Mouse (Mus musculus) kidney, adult 2 months (tissue): Measurements from ENCODE around the gene Mex3a. TPM values are rescaled to one million over a fixed set of nuclear protein-coding genes. Genes with fewer than 3 reads are reported as not detected.

ENCODE experiments used
- DNase-seq: peaks from one replicate; pipeline ENCODE4 v3.0.0; 2021
- H3K27ac ChIP-seq: fragments of 200-500 bp; 2 replicates; pipeline ENCODE4 v1.5.1; 2012; ENCODE audit warnings: low read depth, low read length, control low read depth, inconsistent platforms; ENCODE audit not compliant: insufficient read depth
- H3K27me3 ChIP-seq: fragments of 200-500 bp; replicated peaks from 2 replicates; pipeline ENCODE4 v1.6.1; 2012; ENCODE audit warnings: mild to moderate bottlenecking, moderate library complexity, low read length, inconsistent platforms; ENCODE audit not compliant: control insufficient read depth, insufficient read depth
- H3K36me3 ChIP-seq: fragments of 200-500 bp; 2 replicates; pipeline ENCODE4 v1.6.1; 2012; ENCODE audit warnings: mild to moderate bottlenecking, moderate library complexity, low read length, inconsistent platforms; ENCODE audit not compliant: control insufficient read depth, insufficient read depth
- H3K4me1 ChIP-seq: fragments of 200-500 bp; 2 replicates; pipeline ENCODE4 v1.6.1; 2011; ENCODE audit warnings: low read length; ENCODE audit not compliant: control insufficient read depth, insufficient read depth
- H3K4me3 ChIP-seq: fragments of 200-500 bp; 2 replicates; pipeline ENCODE4 v1.5.1; 2011; ENCODE audit warnings: mild to moderate bottlenecking, low read depth, low read length, control low read depth; ENCODE audit not compliant: insufficient read depth
- CTCF ChIP-seq: fragments of 200-500 bp; conservative IDR thresholded peaks from 2 replicates; pipeline ENCODE4 v1.5.1; 2011; ENCODE audit warnings: low read depth, mild to moderate bottlenecking, control low read depth, low read length, moderate library complexity, mixed read lengths; ENCODE audit not compliant: insufficient read depth, insufficient read length
- POLR2A ChIP-seq: fragments of 200-500 bp; IDR thresholded peaks from one replicate; pipeline ENCODE4 v1.6.1; 2011; ENCODE audit warnings: low read depth, low read length, control low read depth
- WGBS: fragments of 180-500 bp; shearing (Covaris S2); methylation state at CpG from one replicate; pipeline ENCODE4 v1.1.7; 2018; 5-methylcytosine and 5-hydroxymethylcytosine counted together
- polyA plus RNA-seq: library from polyadenylated mRNA; depleted of rRNA; stranded (reverse); fragments of >200 nt; gene quantifications from 2 replicates; pipeline ENCODE4 v1.2.3, GENCODE M21; 2012

Gene Mex3a
- polyA plus RNA-seq, 1 experiment, result 0.63 TPM

DNA sequence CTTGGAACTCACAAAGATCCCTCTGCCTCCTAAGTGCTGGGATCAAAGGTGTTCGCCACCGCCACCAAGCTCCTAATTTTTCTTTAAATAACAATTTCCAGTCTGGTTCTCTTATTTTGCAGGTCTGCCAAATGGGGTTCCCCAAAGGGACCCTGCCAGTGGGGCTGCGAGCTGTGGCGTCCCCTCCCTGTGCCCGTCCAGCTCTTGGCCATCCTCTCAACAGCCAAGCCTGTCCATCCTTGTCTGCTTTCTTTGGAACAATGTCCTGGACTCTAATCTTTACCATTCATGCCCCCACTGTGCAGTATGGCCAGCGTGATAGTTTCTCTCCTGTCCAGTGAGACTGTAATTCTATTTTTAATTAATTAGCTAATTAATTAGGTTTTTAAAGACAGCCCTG, 11.0 kb upstream of the Mex3a start:
- H3K27ac ChIP-seq, result no peak overlapping the region
- no peaks in the 10 kb centered on the region for H3K36me3 ChIP-seq
- TF ChIP-seq CTCF, result no peak
- TF ChIP-seq POLR2A, result no peak
- DNase-seq, result no peak
- no peaks in the 10 kb centered on the region for H3K27me3 ChIP-seq
- no peaks in the 10 kb centered on the region for H3K4me1 ChIP-seq
- WGBS, result 93% methylated on average over 6 of the region's 6 CpGs
- H3K4me3 ChIP-seq, result no peak overlapping the region

DNA sequence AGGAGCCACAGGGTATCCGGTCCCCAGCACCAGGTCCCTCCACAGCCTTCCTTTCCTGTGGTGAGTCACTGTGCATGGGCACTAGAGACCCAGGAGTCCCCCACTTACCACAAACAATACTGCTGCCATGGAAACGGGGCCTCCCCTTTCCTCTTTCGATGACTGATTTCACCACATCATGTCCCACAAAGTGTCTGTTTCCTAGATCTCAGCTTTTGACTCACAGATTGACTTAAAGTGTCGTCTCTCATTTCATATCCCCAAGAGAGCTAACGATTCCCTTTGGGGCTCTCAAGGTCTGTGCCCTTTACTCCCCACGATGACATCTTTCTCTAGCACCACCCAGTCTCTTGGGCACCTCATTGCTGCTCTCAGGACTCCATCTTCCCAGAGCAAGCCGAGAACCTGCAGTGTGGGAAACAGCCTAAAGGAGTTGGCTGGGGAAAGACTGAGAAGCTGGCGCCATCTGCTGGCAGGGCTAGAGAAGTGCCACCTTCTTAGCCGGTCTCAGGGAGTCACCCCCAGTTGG, 10.3 kb upstream of the Mex3a start:
- no peak overlapping the region for H3K27ac ChIP-seq
- DNase-seq, result peak; percentile 75
- TF ChIP-seq CTCF (peak; percentile 96), POLR2A (no peak)
- H3K4me3 ChIP-seq, result no peak overlapping the region
- no peaks in the 10 kb centered on the region for H3K27me3 ChIP-seq
- WGBS, result 28% methylated on average over 9 of the region's 9 CpGs
- H3K36me3 ChIP-seq, result no peaks in the 10 kb centered on the region
- H3K4me1 ChIP-seq, result no peaks in the 10 kb centered on the region

GRCm38 (mm10) chr3:88523027-88523426, 9.2 kb upstream of the Mex3a start:
- TF ChIP-seq CTCF, result no peak
- no peak for TF ChIP-seq POLR2A
- no peaks in the 10 kb centered on the region for H3K27me3 ChIP-seq
- 58% methylated on average over 8 of the region's 8 CpGs for WGBS
- no peaks in the 10 kb centered on the region for H3K4me1 ChIP-seq
- H3K4me3 ChIP-seq, result no peak overlapping the region
- H3K36me3 ChIP-seq, result no peaks in the 10 kb centered on the region
- DNase-seq, result no peak
- H3K27ac ChIP-seq, result no peak overlapping the region

DNA sequence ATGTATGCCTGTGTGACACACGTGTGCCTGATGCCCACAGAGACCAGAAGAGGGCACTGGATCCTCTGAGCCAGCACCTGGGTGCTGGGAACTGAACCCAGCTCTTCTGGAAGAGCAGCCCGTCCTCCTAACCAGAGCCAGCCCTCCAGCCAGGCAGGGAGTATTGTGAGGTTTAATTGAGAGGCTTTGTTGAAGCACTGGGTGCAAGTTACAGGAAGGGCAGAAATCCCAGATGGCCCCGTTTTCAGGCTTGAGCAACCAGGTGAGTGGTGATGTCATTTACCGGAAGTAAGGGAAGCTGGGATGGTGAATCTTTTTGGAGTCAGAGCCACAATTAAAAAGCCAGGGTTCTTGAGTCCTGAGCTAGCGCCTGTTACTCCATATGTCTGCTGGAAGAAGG, 7.2 kb upstream of the Mex3a start:
- H3K27ac ChIP-seq, result no peak overlapping the region
- no peak overlapping the region for H3K4me3 ChIP-seq
- H3K4me1 ChIP-seq, result 0 out of 2 replicates have a peak, but pooled peaks cover 2% of the 10 kb centered on the region
- TF ChIP-seq CTCF (no peak), POLR2A (no peak)
- DNase-seq, result no peak
- no peaks in the 10 kb centered on the region for H3K36me3 ChIP-seq
- no peaks in the 10 kb centered on the region for H3K27me3 ChIP-seq
- WGBS, result 92% methylated on average over 5 of the region's 5 CpGs

DNA sequence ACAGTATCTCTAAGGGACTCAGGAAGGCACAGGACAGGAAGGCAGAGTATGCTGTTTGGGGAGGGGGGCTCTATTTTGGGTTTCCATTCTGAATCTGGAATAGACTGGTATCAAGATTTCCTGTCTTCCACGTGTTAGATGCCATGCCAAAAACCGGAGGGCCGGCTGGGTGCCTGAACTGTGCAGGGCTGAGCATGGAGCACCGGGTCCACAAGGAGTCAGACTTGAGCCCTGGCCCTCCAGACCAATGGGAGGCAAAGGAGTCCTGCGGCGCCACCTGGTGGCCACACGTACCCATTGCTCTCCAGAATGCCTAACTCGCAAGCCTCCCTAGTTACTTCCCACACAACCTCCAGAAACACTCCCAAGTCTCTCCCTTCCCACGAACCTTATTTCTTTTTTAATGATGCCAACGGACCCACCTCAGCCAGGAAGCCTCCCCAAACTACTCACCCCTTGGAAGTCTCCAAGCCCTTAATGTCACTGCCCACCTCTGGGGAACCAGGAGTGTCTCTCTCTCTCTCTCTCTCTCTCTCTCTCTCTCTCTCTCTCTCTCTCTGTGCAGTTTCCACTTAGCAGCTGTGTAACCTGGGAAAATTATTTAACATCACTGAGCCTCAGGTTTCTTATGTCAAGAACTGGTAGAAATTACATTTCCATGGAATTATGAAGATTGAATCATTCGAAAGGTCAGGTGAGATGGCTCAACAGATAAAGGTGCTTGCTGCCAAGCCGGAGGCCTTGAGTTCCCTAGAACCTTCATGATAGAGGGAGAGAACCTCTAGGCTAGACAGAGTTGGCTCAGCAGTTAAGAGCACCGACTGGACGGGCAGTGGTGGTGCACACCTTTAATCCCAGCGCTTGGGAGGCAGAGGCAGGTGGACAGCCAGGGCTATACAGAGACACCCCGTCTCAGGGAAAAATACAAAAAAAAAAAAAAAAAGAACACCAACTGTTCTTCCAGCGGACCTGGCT, 5.8 kb upstream of the Mex3a start:
- DNase-seq, result peak; percentile 92
- Histone ChIP-seq H3K27me3 (no peaks in the 10 kb centered on the region), H3K4me1 (0 out of 2 replicates have a peak, but pooled peaks cover 7% of the 10 kb centered on the region), H3K4me3 (no peak overlapping the region), H3K36me3 (no peaks in the 10 kb centered on the region), H3K27ac (no peak overlapping the region)
- 31% methylated on average over 17 of the region's 17 CpGs for WGBS
- TF ChIP-seq POLR2A, result no peak
- peak; percentile 99; the same call in 1 of the 2 replicates for TF ChIP-seq CTCF

DNA sequence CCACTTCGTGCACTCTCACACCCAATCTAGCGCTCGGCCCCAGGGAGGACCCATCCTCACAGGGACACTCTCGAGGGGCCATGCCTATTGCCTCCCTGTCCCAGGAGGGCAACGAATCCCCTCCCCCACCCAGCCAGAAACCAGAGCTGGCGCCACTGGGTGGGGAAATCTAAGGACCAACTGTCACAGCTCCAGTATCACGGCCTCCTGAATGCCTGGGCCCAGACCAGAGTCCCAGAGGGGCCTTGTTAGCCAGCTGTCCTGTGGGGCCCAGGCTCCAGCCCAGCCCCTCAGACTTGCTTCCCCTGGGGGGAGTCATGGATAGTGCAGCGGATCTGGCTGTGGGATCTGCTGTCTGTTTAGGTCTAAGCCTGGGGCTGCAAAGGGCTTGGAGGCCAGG, 4.6 kb upstream of the Mex3a start:
- Histone ChIP-seq H3K36me3 (no peaks in the 10 kb centered on the region), H3K4me3 (no peak overlapping the region), H3K27me3 (no peaks in the 10 kb centered on the region), H3K4me1 (0 out of 2 replicates have a peak, but pooled peaks cover 7% of the 10 kb centered on the region), H3K27ac (no peak overlapping the region)
- no peak for DNase-seq
- 62% methylated on average over 8 of the region's 8 CpGs for WGBS
- TF ChIP-seq POLR2A (no peak), CTCF (no peak)

DNA sequence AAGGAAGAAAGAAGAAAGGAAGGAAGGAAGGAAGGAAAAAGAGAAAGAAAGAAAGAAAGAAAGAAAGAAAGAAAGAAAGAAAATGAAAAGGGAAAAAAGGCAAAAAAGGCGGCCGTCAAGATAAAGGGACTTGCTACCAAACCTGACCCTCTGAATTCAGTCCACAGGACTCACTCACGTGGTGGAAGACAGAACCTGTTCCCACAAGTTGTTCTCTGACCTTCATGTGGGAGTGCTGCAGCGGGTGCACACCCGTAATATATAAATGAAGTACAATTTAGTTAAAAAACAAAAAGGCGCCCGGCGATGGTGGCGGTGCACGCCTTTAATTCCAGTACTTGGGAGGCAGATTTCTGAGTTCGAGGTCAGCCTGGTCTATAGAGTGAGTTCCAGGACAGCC, 3.5 kb upstream of the Mex3a start:
- Histone ChIP-seq H3K27ac (no peak overlapping the region), H3K4me3 (no peak overlapping the region), H3K27me3 (no peaks in the 10 kb centered on the region), H3K36me3 (no peaks in the 10 kb centered on the region), H3K4me1 (0 out of 2 replicates have a peak, but pooled peaks cover 7% of the 10 kb centered on the region)
- DNase-seq, result peak; percentile 46
- 64% methylated on average over 11 of the region's 11 CpGs for WGBS
- no peak for TF ChIP-seq POLR2A
- no peak for TF ChIP-seq CTCF
